Mouse (Mus musculus) CD4-positive, CD25-positive, alpha-beta regulatory T cell, adult 4 months (primary cell): ENCODE data around the gene Sys1. TPM values are rescaled to one million over a fixed set of nuclear protein-coding genes. Genes with fewer than 3 reads are reported as not detected.

Source experiments
- polyA plus RNA-seq, 2 experiments: library from polyadenylated mRNA; unstranded; fragments of 100-300 nt; shearing (Covaris generic); gene quantifications; one replicate each; pipeline ENCODE4 v1.2.1; 2017

The Sys1 gene
- polyA plus RNA-seq, 2 experiments from 2014 or later, result 8.8 to 15.1 TPM

Other genes starting within 250 kb of the Sys1 start
- not detected for gene Wfdc15b, start 235.3 kb upstream of the Sys1 start, polyA plus RNA-seq
- gene Svs2, start 218.5 kb upstream of the Sys1 start, polyA plus RNA-seq, result not detected
- not detected for gene Svs3b, start 200.3 kb upstream of the Sys1 start, polyA plus RNA-seq
- gene Svs4, start 178.5 kb upstream of the Sys1 start, polyA plus RNA-seq, result not detected
- not detected for gene Svs3a, start 167.7 kb upstream of the Sys1 start, polyA plus RNA-seq
- gene Svs6, start 140.2 kb upstream of the Sys1 start, polyA plus RNA-seq, result not detected
- not detected for gene Svs5, start 124.2 kb upstream of the Sys1 start, polyA plus RNA-seq
- gene Slpi, start 67.9 kb upstream of the Sys1 start, polyA plus RNA-seq, result 1 to 10 TPM in 1 of 2 experiments, under 1 TPM in 1; 0.75 to 1.1 TPM
- not detected for gene Rbpjl, start 53.8 kb upstream of the Sys1 start, polyA plus RNA-seq
- gene Matn4, start 51.8 kb upstream of the Sys1 start, polyA plus RNA-seq, result not detected
- gene Sdc4, start 13.1 kb upstream of the Sys1 start, polyA plus RNA-seq, result 10 to 100 TPM; 69.7 to 93.7 TPM
- gene Gm20458, start 4.0 kb downstream of the Sys1 start, polyA plus RNA-seq, result not detected
- not detected for gene Trp53tg5, start 16.8 kb downstream of the Sys1 start, polyA plus RNA-seq
- 1 to 10 TPM; 3.7 to 4.5 TPM for gene Dbndd2, start 29.1 kb downstream of the Sys1 start, polyA plus RNA-seq
- gene Pigt, start 40.6 kb downstream of the Sys1 start, polyA plus RNA-seq, result 10 to 100 TPM; 17.0 to 27.0 TPM
- 1 to 10 TPM; 2.2 to 3.0 TPM for gene Wfdc2, start 105.4 kb downstream of the Sys1 start, polyA plus RNA-seq
- not detected for gene Spint3, start 116.5 kb downstream of the Sys1 start, polyA plus RNA-seq
- gene Wfdc6a, start 128.5 kb downstream of the Sys1 start, polyA plus RNA-seq, result not detected
- not detected for gene Eppin, start 136.6 kb downstream of the Sys1 start, polyA plus RNA-seq
- gene Wfdc6b, start 156.6 kb downstream of the Sys1 start, polyA plus RNA-seq, result not detected
- not detected for gene Wfdc8, start 156.7 kb downstream of the Sys1 start, polyA plus RNA-seq
- not detected for gene Wfdc16, start 181.8 kb downstream of the Sys1 start, polyA plus RNA-seq
- not detected for gene Wfdc10, start 199.1 kb downstream of the Sys1 start, polyA plus RNA-seq
- gene Wfdc9, start 199.6 kb downstream of the Sys1 start, polyA plus RNA-seq, result not detected
- not detected for gene Wfdc11, start 217.1 kb downstream of the Sys1 start, polyA plus RNA-seq
- not detected for gene Wfdc13, start 228.1 kb downstream of the Sys1 start, polyA plus RNA-seq
- not detected for gene Spint4, start 241.5 kb downstream of the Sys1 start, polyA plus RNA-seq